Mouse (Mus musculus): ENCODE results near the gene Brat1. TPM values are rescaled to one million over a fixed set of nuclear protein-coding genes. Genes with fewer than 3 reads are reported as not detected.
"Not testable (repeated sequence)": the region's sequence is repeated elsewhere in the genome, so short reads cannot be mapped to it uniquely, and the experiment has no call there.

Brat1 gene
- polyA plus RNA-seq (2015; fragmentation: Nextera tagmentation; extraction: Ambion mirVana), result 21.7 and 22.0 TPM in 2 replicates

DNA sequence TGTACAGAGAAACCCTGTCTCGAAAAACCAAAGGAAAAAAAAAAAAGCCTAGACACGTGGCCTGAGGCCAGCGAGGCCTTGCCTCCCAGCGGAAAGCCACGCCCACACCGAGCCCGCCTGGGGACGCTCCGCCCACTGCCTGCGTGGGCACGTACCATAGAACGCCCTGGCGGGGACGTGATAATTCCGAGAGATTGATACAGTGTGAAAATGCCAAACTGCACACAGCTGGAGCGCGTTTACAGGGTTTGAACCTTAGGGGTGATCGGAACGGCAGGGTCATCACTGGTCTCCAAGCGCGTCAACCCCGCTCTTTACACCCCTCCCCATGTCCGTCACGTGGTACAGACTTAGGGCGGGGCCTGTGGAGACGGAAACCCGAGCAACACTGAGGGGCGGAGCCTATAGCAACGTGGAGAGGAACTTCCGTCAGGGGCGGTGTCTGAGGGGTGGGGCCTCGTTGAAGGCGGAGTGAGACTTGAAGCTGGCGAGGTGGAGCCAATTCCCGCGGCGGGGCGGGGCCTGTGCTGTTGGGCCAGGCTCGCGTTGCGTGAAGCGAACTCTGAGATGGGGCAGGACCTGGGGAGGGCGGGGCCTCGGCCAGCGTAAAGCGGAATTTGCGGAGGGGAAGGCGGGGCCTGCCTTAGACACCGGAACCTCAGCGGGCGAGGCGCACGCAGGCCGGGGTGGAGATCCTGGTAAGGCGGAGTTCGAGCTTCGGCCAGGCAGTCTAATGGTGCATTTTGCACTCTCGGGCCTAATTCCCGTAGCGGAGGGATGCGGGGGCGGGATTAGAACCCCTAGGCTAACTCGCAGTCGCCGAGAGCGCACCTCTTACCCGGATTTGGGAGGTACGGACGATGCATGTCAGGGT, at the start of gene Brat1:
Gene Brat1, plus strand, starts transcription at position 634 of the 874 bp plus-strand sequence.
- Histone ChIP-seq H3K36me3 (peaks cover 22% of the 10 kb centered on the region), H3K9me3 (no peaks in the 10 kb centered on the region), H3K27ac (peak within 1 kb of the TSS; percentile 93), H3K4me3 (peak within 1 kb of the TSS; percentile 61), H3K4me1 (peaks cover 32% of the 10 kb centered on the region), H3K4me2 (peak within 1 kb of the TSS; percentile 85), H3K9ac (peak within 1 kb of the TSS; percentile 83), H3K27me3 (no peaks in the 10 kb centered on the region)
- under 1% methylated on average over 69 of the region's 69 CpGs for WGBS
- ATAC-seq (ENCODE audit: insufficient number of reproducible peaks, insufficient read depth, low FRiP score, low TSS enrichment, low read depth), result peak; percentile 92

DNA sequence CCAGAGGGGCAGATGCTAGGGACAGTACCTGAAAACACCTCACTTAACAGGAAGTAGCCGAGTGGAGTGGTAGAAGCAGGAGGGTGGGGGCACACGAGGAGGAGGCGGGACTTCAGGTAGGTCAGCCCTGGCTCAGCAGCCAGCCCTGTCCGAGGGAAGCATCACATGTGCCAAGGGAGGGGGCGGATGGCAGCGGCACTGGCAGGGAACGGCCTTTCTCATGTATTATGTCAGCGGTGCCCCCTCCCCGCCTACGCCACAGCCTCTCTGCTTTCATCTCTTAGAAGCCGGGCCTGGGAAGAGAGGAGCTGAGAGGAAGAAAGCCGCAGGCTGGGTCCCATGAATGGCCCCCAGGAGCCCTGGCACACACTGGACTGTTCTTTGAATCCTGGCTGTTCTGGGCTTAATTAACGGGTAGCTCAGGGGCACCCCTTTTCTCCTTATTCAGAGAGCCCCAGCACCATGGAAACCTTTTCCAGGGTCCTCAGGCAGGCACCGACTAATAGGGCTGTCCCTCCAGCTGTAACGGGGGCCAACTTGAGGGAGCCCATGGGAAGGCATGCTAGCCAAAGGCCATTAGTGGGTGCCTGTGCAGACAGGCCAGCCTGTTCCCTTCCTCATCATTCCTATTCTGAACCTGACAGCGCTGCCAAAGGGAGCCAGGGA, 45.1 kb upstream of the Brat1 start:
- H3K9ac ChIP-seq, result 0 out of 2 replicates have a peak overlapping the region, but pooled peaks have one; percentile 37
- no peaks in the 10 kb centered on the region for H3K27me3 ChIP-seq
- no peak for ATAC-seq (ENCODE audit: insufficient number of reproducible peaks, insufficient read depth, low FRiP score, low TSS enrichment, low read depth)
- H3K4me1 ChIP-seq, result peaks cover 40% of the 10 kb centered on the region
- 28% methylated on average over 16 of the region's 16 CpGs for WGBS
- H3K27ac ChIP-seq, result no peak overlapping the region
- H3K9me3 ChIP-seq, result no peaks in the 10 kb centered on the region
- H3K36me3 ChIP-seq, result peaks cover 5% of the 10 kb centered on the region; the same call in 1 of the 2 replicates
- peak overlapping the region; percentile 21 for H3K4me2 ChIP-seq
- H3K4me3 ChIP-seq, result no peak overlapping the region

DNA sequence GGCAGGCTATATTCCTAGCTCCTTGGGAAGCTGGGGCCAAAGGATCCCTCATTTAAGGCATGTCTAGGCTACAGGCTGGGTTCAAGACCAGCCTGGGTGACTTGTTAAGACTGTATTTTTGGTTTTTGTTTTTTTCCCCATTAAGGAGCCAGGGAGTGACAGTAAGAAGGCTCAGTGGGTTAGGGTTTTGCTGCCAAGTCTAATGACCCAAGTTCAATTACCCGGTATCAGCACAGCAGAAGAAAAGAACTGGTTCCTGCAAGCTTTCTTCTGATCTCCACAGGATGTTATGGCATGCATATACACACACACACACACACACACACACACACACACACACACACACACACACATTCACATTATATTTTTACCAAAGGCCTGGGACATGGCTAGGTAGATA, 44.4 kb upstream of the Brat1 start:
- Histone ChIP-seq H3K4me1 (peaks cover 40% of the 10 kb centered on the region), H3K9ac (no peak overlapping the region), H3K27me3 (no peaks in the 10 kb centered on the region), H3K4me2 (no peak overlapping the region), H3K27ac (no peak overlapping the region), H3K36me3 (peaks cover 11% of the 10 kb centered on the region; the same call in 1 of the 2 replicates), H3K9me3 (no peaks in the 10 kb centered on the region), H3K4me3 (no peak overlapping the region)
- WGBS, result 89% methylated on average over 1 of the region's 1 CpGs
- no peak for ATAC-seq (ENCODE audit: insufficient number of reproducible peaks, insufficient read depth, low FRiP score, low TSS enrichment, low read depth)

DNA sequence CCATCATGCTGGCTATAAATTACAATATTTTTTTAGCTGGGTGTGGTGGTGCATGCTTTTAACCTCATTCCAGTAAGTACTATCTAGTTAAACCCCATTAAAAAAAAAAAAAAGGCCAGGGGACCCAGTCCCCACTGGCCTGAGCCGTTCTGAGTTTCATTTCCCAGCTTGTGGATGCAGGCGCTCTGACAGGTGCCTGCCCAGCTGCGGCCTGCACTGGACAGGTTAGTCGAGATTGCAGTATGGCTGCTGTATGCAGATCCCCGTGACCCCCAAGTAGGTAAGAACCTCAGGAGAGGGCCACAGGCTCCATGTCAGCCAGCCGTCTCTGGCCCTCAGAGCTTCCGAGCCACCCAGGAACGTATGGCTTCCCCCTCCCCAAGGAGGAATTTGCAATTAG, 43.4 kb upstream of the Brat1 start:
- H3K36me3 ChIP-seq, result peaks cover 18% of the 10 kb centered on the region; the same call in 1 of the 2 replicates
- H3K27me3 ChIP-seq, result no peaks in the 10 kb centered on the region
- whole genome bisulfite sequencing, result 66% methylated on average over 8 of the region's 8 CpGs
- H3K27ac ChIP-seq, result no peak overlapping the region
- no peaks in the 10 kb centered on the region for H3K9me3 ChIP-seq
- ATAC-seq (ENCODE audit: insufficient number of reproducible peaks, insufficient read depth, low FRiP score, low TSS enrichment, low read depth), result no peak
- H3K4me1 ChIP-seq, result peaks cover 40% of the 10 kb centered on the region
- H3K4me2 ChIP-seq, result no peak overlapping the region
- no peak overlapping the region for H3K4me3 ChIP-seq
- H3K9ac ChIP-seq, result no peak overlapping the region

DNA sequence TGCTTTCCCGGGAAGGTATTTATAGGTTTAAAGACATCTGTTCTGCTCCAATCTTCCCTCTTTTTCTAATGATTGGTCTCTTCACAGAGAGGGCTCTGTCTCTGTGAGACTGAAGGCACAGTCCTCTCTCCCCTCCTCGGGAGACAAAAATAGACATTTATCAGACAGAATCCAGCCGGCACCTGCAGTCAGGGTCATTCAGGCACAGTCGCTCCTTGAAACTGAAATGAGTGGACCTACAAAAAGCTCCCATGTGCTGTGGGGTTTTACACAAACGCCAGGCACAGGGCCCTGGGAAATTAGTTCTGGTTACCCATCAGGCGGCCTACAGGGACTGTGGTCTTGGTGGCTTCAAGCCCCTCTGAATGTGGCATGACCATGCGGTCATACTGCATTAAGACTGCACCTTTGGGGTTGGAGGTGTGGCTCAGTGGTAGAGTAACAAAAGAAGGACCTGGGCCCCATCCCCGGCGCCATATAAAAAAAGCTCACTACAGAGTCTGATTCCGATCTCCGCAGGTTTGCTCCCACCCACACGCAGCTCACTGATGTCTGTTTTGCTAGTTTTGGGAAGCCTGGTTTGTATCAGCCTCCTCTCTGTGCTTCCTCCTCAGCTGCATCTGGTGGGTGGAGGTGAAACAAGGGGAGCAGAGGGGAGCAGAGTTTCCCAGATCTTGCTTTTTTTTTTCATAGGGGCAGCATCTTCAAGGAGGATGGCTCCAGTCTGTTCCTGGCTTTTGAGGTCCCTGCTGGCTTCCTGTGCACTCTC, 42.8 kb upstream of the Brat1 start:
- ATAC-seq (ENCODE audit: insufficient number of reproducible peaks, insufficient read depth, low FRiP score, low TSS enrichment, low read depth), result no peak
- H3K4me2 ChIP-seq, result no peak overlapping the region
- WGBS, result 53% methylated on average over 12 of the region's 12 CpGs
- peaks cover 40% of the 10 kb centered on the region for H3K4me1 ChIP-seq
- H3K4me3 ChIP-seq, result no peak overlapping the region
- no peak overlapping the region for H3K27ac ChIP-seq
- H3K9me3 ChIP-seq, result no peaks in the 10 kb centered on the region
- H3K27me3 ChIP-seq, result no peaks in the 10 kb centered on the region
- H3K36me3 ChIP-seq, result peaks cover 20% of the 10 kb centered on the region; the same call in 1 of the 2 replicates
- H3K9ac ChIP-seq, result peak overlapping the region; percentile 40; the same call in 1 of the 2 replicates

DNA sequence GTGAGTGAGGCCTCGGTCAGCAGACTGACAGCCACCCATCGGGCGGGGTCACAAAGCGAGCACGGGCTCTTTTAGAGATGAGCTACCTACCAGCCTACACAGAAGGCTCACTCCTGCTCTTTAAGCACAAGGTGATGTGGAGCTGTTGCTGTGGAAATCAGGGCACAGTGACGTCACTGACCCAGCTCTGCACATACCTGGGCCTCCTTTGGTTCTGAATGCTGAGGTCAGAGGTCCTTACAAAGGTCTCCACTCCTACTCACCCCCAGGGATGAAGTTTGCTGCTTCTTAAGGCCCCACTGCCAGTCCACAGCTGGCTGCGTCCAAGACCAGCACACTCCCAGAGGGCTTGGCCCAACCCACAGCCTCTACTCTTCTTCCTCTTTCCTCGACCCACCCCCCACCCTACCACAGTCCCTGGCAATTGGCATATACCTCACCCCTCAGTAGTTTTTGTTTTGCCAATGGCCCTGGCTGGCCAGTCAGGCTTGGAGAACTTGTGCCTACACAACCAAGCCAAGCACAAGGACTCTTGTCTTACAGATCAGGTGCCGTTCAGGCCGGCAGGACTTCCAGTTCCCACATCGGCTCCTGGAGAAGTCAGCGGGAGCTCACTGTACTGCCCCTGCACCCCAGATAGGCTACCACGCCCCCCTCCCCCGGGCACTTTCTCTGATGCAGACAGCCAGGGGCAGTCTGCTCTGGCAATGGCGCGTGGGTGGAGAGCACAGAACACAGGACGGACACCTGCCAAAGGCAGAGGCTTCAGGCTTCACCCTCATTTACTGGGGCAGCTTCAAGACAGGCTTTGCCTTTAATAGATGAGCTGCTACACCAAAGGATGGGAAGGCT, 41.8 kb upstream of the Brat1 start:
- peaks cover 38% of the 10 kb centered on the region for H3K4me1 ChIP-seq
- H3K9me3 ChIP-seq, result no peaks in the 10 kb centered on the region
- no peaks in the 10 kb centered on the region for H3K27me3 ChIP-seq
- WGBS, result 62% methylated on average over 17 of the region's 17 CpGs
- peak overlapping the region; percentile 40; the same call in 1 of the 2 replicates for H3K9ac ChIP-seq
- no peak overlapping the region for H3K4me3 ChIP-seq
- no peak for ATAC-seq (ENCODE audit: insufficient number of reproducible peaks, insufficient read depth, low FRiP score, low TSS enrichment, low read depth)
- H3K4me2 ChIP-seq, result no peak overlapping the region
- peaks cover 24% of the 10 kb centered on the region for H3K36me3 ChIP-seq
- no peak overlapping the region for H3K27ac ChIP-seq

DNA sequence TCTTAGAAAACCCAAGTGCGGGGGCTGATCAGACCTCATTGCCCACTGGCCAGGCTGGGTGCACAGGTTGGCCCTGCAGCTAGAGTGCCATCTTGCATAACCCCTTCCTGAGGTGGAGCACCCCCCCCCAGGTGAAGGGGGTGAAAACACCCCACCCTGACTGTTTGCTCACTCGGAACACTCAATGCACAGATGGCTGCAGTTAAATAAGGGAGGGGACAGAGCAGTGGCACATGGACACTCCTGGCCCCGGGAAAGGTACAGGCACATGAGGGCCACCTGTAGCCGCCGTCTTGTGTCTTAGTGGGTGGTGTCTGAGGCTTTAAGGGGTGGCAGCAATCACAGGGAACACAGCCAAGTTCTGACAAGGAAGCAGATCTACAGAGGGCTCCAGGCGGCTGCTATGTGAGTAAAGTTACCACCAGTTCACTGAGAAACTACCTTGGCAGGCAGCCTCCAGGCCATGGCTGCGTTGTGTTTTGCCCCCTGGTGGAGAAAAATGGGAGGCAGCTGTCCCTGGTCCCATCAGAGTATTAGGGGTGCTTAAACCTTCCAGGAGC, 41.1 kb upstream of the Brat1 start:
- Histone ChIP-seq H3K4me3 (no peak overlapping the region), H3K9ac (no peak overlapping the region), H3K27ac (no peak overlapping the region), H3K4me2 (no peak overlapping the region), H3K9me3 (peaks cover 2% of the 10 kb centered on the region; the same call in 1 of the 2 replicates), H3K4me1 (peaks cover 38% of the 10 kb centered on the region), H3K36me3 (peaks cover 31% of the 10 kb centered on the region), H3K27me3 (no peaks in the 10 kb centered on the region)
- 0 out of 2 replicates have a peak, but pooled peaks have one; percentile 44 for ATAC-seq (ENCODE audit: insufficient number of reproducible peaks, insufficient read depth, low FRiP score, low TSS enrichment, low read depth)
- WGBS, result 44% methylated on average over 7 of the region's 7 CpGs

DNA sequence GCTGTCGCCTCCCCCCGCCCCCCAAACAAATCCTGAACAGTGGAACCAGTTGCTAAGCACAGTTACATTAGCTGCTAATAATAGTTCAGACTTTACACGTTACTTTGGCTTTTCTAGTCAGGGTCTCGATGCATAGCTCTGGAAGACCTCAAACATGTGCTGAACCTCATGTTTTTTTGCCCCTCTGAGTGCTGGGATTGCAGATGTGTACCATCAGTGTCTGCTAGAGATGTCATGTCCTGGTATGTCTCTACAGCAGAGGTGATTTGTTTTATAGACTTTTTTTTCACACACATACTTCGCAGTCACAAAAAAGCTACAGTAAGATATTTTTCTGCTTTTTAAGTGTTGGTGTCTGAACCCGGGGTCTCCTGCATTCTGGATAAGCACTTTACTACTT, 32.7 kb upstream of the Brat1 start:
- no peak overlapping the region for H3K4me3 ChIP-seq
- no peaks in the 10 kb centered on the region for H3K4me1 ChIP-seq
- no peak for ATAC-seq (ENCODE audit: insufficient number of reproducible peaks, insufficient read depth, low FRiP score, low TSS enrichment, low read depth)
- 86% methylated on average over 6 of the region's 6 CpGs for WGBS
- H3K36me3 ChIP-seq, result peaks cover 85% of the 10 kb centered on the region
- no peak overlapping the region for H3K9ac ChIP-seq
- H3K27me3 ChIP-seq, result no peaks in the 10 kb centered on the region
- peaks cover 7% of the 10 kb centered on the region; the same call in 1 of the 2 replicates for H3K9me3 ChIP-seq
- no peak overlapping the region for H3K27ac ChIP-seq
- H3K4me2 ChIP-seq, result no peak overlapping the region

DNA sequence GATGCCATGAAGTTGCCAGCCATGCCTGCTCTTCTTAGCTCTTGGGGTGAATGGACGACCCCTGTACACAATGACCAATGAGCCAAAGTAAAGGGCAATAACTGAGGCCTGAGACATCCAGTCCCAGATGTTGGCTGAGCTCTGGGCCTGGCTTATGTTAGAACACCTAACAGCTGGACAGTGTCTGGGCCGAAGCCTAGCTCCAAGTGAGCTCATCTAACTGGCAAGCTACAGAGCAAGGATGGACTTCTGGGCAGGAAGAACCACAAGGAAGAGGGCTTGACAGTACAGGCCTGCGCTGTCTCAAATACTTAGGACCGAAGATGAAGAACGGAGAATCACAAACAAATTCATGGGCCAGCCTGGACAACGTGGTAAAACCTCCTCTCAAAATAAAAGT, 32.2 kb upstream of the Brat1 start:
- H3K36me3 ChIP-seq, result peaks cover 88% of the 10 kb centered on the region

DNA sequence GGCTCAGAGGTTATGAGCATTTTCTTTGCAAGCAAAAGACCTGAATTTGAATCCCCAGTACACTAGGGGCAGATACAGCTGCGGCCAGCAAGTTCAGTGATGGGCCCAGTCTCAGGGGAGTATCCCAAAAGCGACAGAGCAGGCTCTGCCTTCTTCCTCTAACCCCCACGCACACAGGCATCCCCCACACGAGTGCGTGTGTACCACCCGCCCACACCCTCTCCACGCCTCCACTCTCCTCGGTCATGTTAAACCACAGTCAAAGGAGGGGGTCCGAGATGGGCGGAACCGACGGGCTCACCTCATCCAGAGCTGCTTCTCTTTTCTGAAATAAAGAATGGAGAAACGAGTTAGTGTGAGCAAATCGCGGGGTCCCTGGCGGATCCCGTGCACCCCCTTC, 30.8 kb upstream of the Brat1 start:
- no peak overlapping the region for H3K27ac ChIP-seq
- no peaks in the 10 kb centered on the region for H3K27me3 ChIP-seq
- H3K4me1 ChIP-seq, result no peaks in the 10 kb centered on the region
- peaks cover 82% of the 10 kb centered on the region for H3K36me3 ChIP-seq
- WGBS, result 87% methylated on average over 17 of the region's 17 CpGs
- no peak for ATAC-seq (ENCODE audit: insufficient number of reproducible peaks, insufficient read depth, low FRiP score, low TSS enrichment, low read depth)
- H3K4me2 ChIP-seq, result no peak overlapping the region
- H3K4me3 ChIP-seq, result no peak overlapping the region
- no peak overlapping the region for H3K9ac ChIP-seq
- H3K9me3 ChIP-seq, result peaks cover 1% of the 10 kb centered on the region; the same call in 1 of the 2 replicates

More for the DNA sequence above, 32.2 kb upstream of the Brat1 start:
- not testable (repeated sequence) for H3K27me3 ChIP-seq; H3K4me1 ChIP-seq; H3K4me2 ChIP-seq; H3K4me3 ChIP-seq; ATAC-seq (ENCODE audit: insufficient number of reproducible peaks, insufficient read depth, low FRiP score, low TSS enrichment, low read depth); H3K27ac ChIP-seq; H3K9me3 ChIP-seq; H3K9ac ChIP-seq
- 84% methylated on average over 6 of the region's 6 CpGs for WGBS

Measured in embryonic facial prominence, embryonic 13.5 days (tissue).